Mouse (Mus musculus) lung, adult 2 months (tissue): Measurements from ENCODE around the gene Gm49378.
A peak's percentile ranks its signal among the peaks of the same experiment; 100 is the strongest.

Source experiments
- CTCF ChIP-seq: fragments of 200-500 bp; IDR thresholded peaks from 2 replicates; pipeline ENCODE4 v1.5.1; 2011; ENCODE audit warnings: mild to moderate bottlenecking, low read length, control low read depth; ENCODE audit not compliant: insufficient read depth
- POLR2A ChIP-seq: fragments of 200-500 bp; IDR thresholded peaks from 2 replicates; pipeline ENCODE4 v1.6.1; 2011; ENCODE audit warnings: low read depth, mild to moderate bottlenecking, control low read depth, low read length, borderline replicate concordance; ENCODE audit errors: extremely low read depth

- TF ChIP-seq CTCF (peak; percentile 90), POLR2A (no peak)
Observed at GRCm38 (mm10) chr14:55629312-55629711, 8.4 kb downstream of the Gm49378 start.
